Mouse (Mus musculus) embryo, embryonic 11.5 days (tissue): ENCODE results near the gene Khdrbs2.
"Not testable (repeated sequence)": the region's sequence is repeated elsewhere in the genome, so short reads cannot be mapped to it uniquely, and the experiment has no call there.

ENCODE experiments used
- DNase-seq: peaks from one replicate; pipeline ENCODE4 v3.0.0-alpha.2; 2012; ENCODE audit warnings: low read depth, low spot score

The Khdrbs2 gene

DNA sequence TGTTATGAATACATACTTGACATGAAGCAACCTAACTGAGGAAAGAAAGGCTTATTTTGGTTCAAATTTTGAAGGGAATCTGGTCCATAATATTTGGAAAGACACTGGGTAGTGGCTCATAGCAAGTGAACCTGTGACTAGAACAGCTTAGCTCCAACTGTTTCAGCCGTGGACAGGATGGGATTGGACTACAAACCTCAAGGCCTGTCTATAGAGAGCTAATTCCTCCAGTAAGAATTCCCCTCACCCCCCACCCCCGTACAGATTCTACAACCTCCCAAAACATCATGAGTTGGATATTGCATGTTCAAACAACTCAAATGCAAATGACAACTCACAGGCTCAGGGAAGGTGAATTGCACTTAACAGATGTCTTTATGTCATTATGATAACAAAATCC lies 298.5 kb downstream of the Khdrbs2 start:
- DNase-seq, result no peak

- no peak for DNase-seq
Observed at GRCm38 (mm10) chr1:32471502-32472214, 299.1 kb downstream of the Khdrbs2 start.

DNA sequence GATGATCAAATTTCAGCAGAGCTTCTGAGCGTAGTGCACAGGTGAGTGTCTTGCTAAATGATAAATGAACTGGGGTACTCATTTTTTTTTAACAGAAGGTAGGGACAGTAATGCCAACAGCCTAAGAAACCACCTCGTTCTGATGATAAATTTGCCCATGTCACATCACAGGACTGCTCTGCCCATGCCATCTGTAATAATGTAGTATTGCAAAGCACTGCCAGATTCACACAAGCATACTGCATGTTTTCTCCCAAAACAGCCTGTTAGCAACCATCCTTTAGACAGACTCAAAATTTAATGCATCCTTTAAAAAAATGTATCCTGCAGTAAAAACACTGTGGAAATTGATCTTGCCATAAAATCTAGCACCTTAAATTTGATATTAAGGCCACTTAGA lies 315.4 kb downstream of the Khdrbs2 start:
- DNase-seq, result no peak

- no peak for DNase-seq
Observed at GRCm38 (mm10) chr1:32503381-32503780, 330.9 kb downstream of the Khdrbs2 start.

GRCm38 (mm10) chr1:32547194-32547593 lies 374.7 kb downstream of the Khdrbs2 start, which contains the start of gene Gm5415:
Gene Gm5415 (minus strand): TSS chr1:32547294.
- DNase-seq, result not testable (repeated sequence)

GRCm38 (mm10) chr1:32553459-32553858 lies 380.9 kb downstream of the Khdrbs2 start:
- no peak for DNase-seq

DNA sequence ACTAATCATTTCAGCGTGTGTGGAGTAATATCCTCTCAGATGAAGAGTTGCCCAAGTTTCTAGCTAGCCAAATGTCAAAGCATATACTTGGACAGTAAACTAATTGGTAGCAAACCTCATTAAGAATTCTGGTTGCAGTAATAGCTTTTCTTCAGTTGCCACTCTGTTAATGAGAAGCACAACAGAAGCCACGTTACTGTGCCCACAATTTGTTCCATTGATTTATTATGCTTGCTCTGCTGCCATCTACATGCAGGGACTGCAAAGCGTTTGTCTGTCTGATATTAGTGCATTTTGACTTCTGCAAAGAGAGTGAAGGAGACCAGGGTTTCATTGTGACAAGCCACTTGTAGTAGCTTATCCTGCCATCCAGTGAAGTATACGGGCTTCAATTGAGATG lies 381.4 kb downstream of the Khdrbs2 start:
- no peak for DNase-seq

GRCm38 (mm10) chr1:32568901-32569300 lies 396.4 kb downstream of the Khdrbs2 start:
- DNase-seq, result no peak

GRCm38 (mm10) chr1:32626060-32626459 lies 453.5 kb downstream of the Khdrbs2 start:
- no peak for DNase-seq

DNA sequence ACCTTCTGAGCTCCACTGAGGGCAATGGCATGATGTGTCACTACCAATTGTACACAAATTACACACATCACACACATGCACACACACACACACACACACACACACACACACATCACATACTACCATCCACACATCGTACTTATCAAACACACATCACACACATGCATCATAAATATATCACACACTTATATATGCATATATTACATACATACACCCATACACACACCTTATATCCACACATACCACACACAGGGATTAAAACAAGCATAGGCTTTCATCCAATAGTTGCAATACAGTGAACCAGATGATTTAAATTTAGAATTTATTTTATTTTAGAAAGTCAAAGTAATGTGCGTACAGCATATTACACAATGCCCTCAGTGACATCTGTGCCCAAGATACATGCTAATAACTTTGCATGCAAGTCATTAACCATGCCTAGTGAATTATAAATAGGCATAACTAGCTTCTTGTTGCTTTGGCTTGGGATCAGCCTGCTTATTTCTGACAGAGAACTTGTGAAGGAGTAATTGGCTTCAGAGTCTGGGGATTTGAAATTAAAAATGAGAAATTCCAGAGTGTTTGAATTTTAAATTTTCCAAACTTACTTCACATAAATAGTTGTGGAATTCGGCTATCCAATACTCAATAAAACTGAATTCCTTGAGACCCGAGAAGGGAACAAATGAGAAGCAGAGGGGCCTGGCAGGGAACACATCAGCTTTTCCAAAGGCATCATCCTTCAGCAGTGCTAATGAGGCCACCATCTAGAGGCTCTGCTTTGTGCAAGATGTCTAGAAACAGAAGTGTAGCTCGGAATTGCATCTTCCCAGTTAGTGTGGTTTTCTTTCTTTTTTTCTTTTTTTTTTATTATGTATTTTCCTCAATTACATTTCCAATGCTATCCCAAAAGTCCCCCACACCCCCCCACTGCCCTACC lies 460.2 kb downstream of the Khdrbs2 start:
- DNase-seq, result no peak

DNA sequence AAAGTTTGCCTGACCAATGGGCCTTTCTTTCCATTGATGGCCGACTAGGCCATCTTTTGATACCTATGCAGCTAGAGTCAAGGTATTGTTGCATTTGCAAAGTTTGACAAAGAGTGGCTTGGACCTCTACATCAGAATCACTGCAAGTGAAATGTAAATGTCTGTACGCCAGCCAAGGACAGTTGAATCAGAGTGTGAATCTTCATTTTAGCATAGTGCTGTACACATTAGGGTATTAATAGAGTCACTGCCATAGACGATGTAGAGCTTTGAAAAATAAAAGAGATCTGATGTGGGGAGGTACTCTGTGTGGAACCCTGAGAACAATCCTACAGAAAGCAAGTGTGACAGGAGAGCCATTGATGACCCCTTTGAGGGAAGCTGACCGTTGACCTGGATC lies 460.9 kb downstream of the Khdrbs2 start:
- no peak for DNase-seq

- DNase-seq, result no peak
Observed at GRCm38 (mm10) chr1:32639118-32639517, 466.6 kb downstream of the Khdrbs2 start.

DNA sequence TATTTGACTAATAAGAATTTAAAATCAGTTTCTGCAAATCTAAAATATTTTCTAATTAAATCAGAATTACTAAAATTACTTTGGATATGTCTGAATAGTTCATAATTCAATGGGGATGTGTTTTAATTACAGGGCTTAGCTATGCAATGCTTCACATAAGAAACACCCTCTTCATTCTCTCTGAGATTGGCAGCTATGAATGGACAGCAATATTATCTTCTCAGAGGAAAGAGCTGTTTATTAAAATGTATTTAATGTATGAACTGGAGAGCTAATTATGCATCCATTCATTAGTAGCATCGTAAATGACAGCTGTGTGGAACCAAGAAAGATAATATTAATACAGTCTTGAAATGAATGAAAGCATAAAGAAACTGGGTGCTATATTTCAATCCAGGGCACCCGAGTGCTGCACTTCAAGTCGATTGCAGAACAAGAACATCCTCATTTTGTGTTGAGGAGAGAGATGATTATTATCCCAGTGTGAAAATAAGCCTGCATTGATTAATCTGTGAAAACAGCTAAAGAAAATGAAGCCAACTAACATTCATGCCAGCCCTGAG lies 477.2 kb downstream of the Khdrbs2 start:
- DNase-seq, result no peak

DNA sequence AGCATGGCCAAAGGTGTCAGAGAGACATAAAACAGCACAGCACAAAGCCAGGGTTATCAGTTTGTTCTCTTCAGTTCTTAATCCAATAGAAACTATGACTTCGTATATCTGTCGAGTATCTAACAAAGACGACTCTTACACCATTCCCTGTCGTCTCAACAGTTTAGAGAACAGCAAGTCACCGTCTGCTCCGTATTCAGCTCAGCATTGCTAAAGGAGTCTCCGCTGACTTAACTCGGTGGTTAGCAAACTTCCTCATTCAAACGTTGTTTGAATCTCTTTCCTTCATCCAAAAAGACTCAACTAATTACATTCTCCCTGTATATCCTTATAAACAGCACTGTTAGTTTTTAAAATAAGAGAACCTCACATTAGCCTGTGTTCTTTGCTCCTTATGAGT lies 521.3 kb downstream of the Khdrbs2 start:
- DNase-seq, result no peak

DNA sequence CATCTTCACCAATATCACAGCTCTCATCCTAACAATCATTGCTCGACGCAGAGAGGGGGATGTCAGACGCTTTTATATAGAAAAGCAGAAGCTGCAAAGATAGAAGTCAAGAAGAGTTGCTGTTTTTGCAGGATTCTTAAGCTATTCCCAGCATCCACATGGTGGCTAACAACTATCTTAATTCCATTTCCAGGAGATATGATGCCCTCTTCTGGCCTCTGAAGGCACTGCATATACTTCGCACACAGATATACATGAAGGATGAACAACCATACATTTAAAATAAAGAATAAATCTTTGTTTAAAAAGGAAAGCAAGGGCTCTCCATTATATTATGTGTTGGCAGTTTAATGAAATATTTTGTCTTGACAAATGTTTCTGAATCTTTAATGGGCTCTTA lies 527.6 kb downstream of the Khdrbs2 start:
- DNase-seq, result no peak

GRCm38 (mm10) chr1:32701267-32701666 lies 528.8 kb downstream of the Khdrbs2 start:
- DNase-seq, result no peak
